Mouse (Mus musculus) liver, embryonic 11.5 days (tissue): Measurements from ENCODE around the gene Gdf3. TPM values are rescaled to one million over a fixed set of nuclear protein-coding genes. Genes with fewer than 3 reads are reported as not detected.

Experiments used
- ATAC-seq: fragments of 200-750 bp; cut with Nextera tagmentation; replicated peaks from 2 replicates; pipeline ENCODE4 v1.8.0; 2017; ENCODE audit warnings: moderate number of reproducible peaks, mild to moderate bottlenecking, moderate TSS enrichment, moderate library complexity; ENCODE audit not compliant: low FRiP score
- DNase-seq: peaks from one replicate; pipeline ENCODE4 v3.0.0-alpha.2; 2017; ENCODE audit warnings: low spot score
- H3K27ac ChIP-seq: fragments of 300-500 bp; sonication (generic); 2 replicates; pipeline ENCODE4 v1.5.1; 2014; ENCODE audit warnings: mild to moderate bottlenecking, low read depth, low read length, control low read depth
- H3K27me3 ChIP-seq: fragments of 300-500 bp; sonication (generic); replicated peaks from 2 replicates; pipeline ENCODE4 v1.6.1; 2014; ENCODE audit warnings: low read length, mixed read lengths; ENCODE audit not compliant: control insufficient read depth, insufficient read depth
- H3K36me3 ChIP-seq: fragments of 300-500 bp; sonication (generic); 2 replicates; pipeline ENCODE4 v1.6.1; 2014; ENCODE audit warnings: mild to moderate bottlenecking, low read length, moderate library complexity, mixed read lengths; ENCODE audit not compliant: control insufficient read depth, insufficient read depth
- H3K4me1 ChIP-seq: fragments of 300-500 bp; sonication (generic); replicated peaks from 2 replicates; pipeline ENCODE4 v1.6.1; 2014; ENCODE audit warnings: low read length, mixed read lengths; ENCODE audit not compliant: control insufficient read depth, insufficient read depth
- H3K4me2 ChIP-seq: fragments of 300-500 bp; sonication (generic); 2 replicates; pipeline ENCODE4 v1.6.1; 2014; ENCODE audit warnings: mild to moderate bottlenecking, control low read depth, moderate library complexity
- H3K4me3 ChIP-seq: fragments of 300-500 bp; sonication (generic); 2 replicates; pipeline ENCODE4 v1.5.1; 2014; ENCODE audit warnings: low read depth, low read length, control low read depth
- H3K9ac ChIP-seq: fragments of 300-500 bp; sonication (generic); 2 replicates; pipeline ENCODE4 v1.6.1; 2014; ENCODE audit warnings: low read depth, low read length, control low read depth
- H3K9me3 ChIP-seq: fragments of 300-500 bp; sonication (generic); 2 replicates; pipeline ENCODE4 v1.6.1; 2016; ENCODE audit warnings: low read length, inconsistent platforms, mixed read lengths; ENCODE audit not compliant: control insufficient read depth
- WGBS: fragments of 180-500 bp; shearing (Covaris S2); extraction: QIAGEN DNeasy Blood & Tissue Kit; methylation state at CpG from one replicate; pipeline ENCODE4 v1.1.7; 2014; 5-methylcytosine and 5-hydroxymethylcytosine counted together
- polyA plus RNA-seq: library from polyadenylated mRNA; unstranded; fragments of >200 nt; fragmentation: Nextera tagmentation; extraction: Ambion mirVana; gene quantifications from 2 replicates; pipeline ENCODE4 v1.2.1, GENCODE M21; 2014

The Gdf3 gene
- polyA plus RNA-seq, 1 experiment from 2014 or later: 14.6 TPM

GRCm38 (mm10) chr6:122612426-122612825 is 2.5 kb upstream of the Gdf3 start:
- 70% methylated on average over 4 of the region's 4 CpGs for WGBS
- Histone ChIP-seq H3K9me3 (no peaks in the 10 kb centered on the region), H3K4me2 (no peak overlapping the region), H3K27ac (no peak overlapping the region), H3K4me3 (no peak overlapping the region), H3K9ac (no peak overlapping the region), H3K4me1 (peaks cover 6% of the 10 kb centered on the region), H3K36me3 (no peaks in the 10 kb centered on the region), H3K27me3 (no peaks in the 10 kb centered on the region)
- DNase-seq: no peak
- ATAC-seq: no peak

GRCm38 (mm10) chr6:122609377-122609728 is 534 bp downstream of the Gdf3 start:
- Histone ChIP-seq H3K4me3 (peak overlapping the region; percentile 28; the same call in 1 of the 2 replicates), H3K36me3 (no peaks in the 10 kb centered on the region), H3K4me2 (peak overlapping the region; percentile 58), H3K27me3 (no peaks in the 10 kb centered on the region), H3K9me3 (no peaks in the 10 kb centered on the region), H3K9ac (peak overlapping the region; percentile 62), H3K27ac (peak overlapping the region; percentile 59), H3K4me1 (peaks cover 6% of the 10 kb centered on the region)
- WGBS: 26% methylated on average over 9 of the region's 9 CpGs
- DNase-seq: peak; percentile 40
- peak; percentile 68 for ATAC-seq

- no peak overlapping the region for H3K27ac ChIP-seq
- WGBS: 77% methylated on average over 10 of the region's 10 CpGs
- peak overlapping the region; percentile 28; the same call in 1 of the 2 replicates for H3K4me3 ChIP-seq
- no peaks in the 10 kb centered on the region for H3K36me3 ChIP-seq
- H3K4me2 ChIP-seq: peak overlapping the region; percentile 58
- H3K9me3 ChIP-seq: no peaks in the 10 kb centered on the region
- peak overlapping the region; percentile 62 for H3K9ac ChIP-seq
- DNase-seq: no peak
- ATAC-seq: no peak
- H3K27me3 ChIP-seq: no peaks in the 10 kb centered on the region
- H3K4me1 ChIP-seq: peaks cover 6% of the 10 kb centered on the region
Measured at GRCm38 (mm10) chr6:122608434-122609376, 1.2 kb downstream of the Gdf3 start.

GRCm38 (mm10) chr6:122607700-122608099 is 2.2 kb downstream of the Gdf3 start:
- Histone ChIP-seq H3K27me3 (no peaks in the 10 kb centered on the region), H3K36me3 (no peaks in the 10 kb centered on the region), H3K4me1 (peaks cover 6% of the 10 kb centered on the region), H3K9ac (no peak overlapping the region), H3K4me3 (no peak overlapping the region), H3K27ac (no peak overlapping the region), H3K9me3 (no peaks in the 10 kb centered on the region), H3K4me2 (peak overlapping the region; percentile 58; the same call in 1 of the 2 replicates)
- ATAC-seq (no peak), DNase-seq (no peak)
- WGBS: 81% methylated on average over 12 of the region's 12 CpGs

GRCm38 (mm10) chr6:122606661-122607060 is 3.2 kb downstream of the Gdf3 start:
- DNase-seq (no peak), ATAC-seq (no peak)
- Histone ChIP-seq H3K9ac (no peak overlapping the region), H3K27me3 (no peaks in the 10 kb centered on the region), H3K4me3 (no peak overlapping the region), H3K27ac (no peak overlapping the region), H3K4me1 (peaks cover 6% of the 10 kb centered on the region), H3K36me3 (no peaks in the 10 kb centered on the region), H3K9me3 (no peaks in the 10 kb centered on the region), H3K4me2 (no peak overlapping the region)
- WGBS: 93% methylated on average over 11 of the region's 11 CpGs

- Histone ChIP-seq H3K4me1 (peaks cover 6% of the 10 kb centered on the region), H3K36me3 (no peaks in the 10 kb centered on the region), H3K27me3 (no peaks in the 10 kb centered on the region), H3K27ac (no peak overlapping the region), H3K4me3 (no peak overlapping the region), H3K9ac (no peak overlapping the region), H3K4me2 (no peak overlapping the region), H3K9me3 (no peaks in the 10 kb centered on the region)
- no peak for DNase-seq
- ATAC-seq: no peak
- WGBS: 80% methylated on average over 8 of the region's 8 CpGs
Measured at GRCm38 (mm10) chr6:122605483-122605882, 4.4 kb downstream of the Gdf3 start.

- Histone ChIP-seq H3K36me3 (no peaks in the 10 kb centered on the region), H3K9me3 (no peaks in the 10 kb centered on the region), H3K4me3 (no peak overlapping the region), H3K27ac (no peak overlapping the region), H3K27me3 (no peaks in the 10 kb centered on the region), H3K4me1 (peaks cover 3% of the 10 kb centered on the region; the same call in 1 of the 2 replicates), H3K4me2 (no peak overlapping the region), H3K9ac (no peak overlapping the region)
- no peak for ATAC-seq
- DNase-seq: no peak
Measured at GRCm38 (mm10) chr6:122604260-122604659, 5.6 kb downstream of the Gdf3 start.

GRCm38 (mm10) chr6:122602992-122603322 is 6.9 kb downstream of the Gdf3 start:
- Histone ChIP-seq H3K27me3 (no peaks in the 10 kb centered on the region), H3K4me3 (peak overlapping the region; percentile 59), H3K36me3 (no peaks in the 10 kb centered on the region), H3K27ac (peak overlapping the region; percentile 58; the same call in 1 of the 2 replicates), H3K9ac (peak overlapping the region; percentile 68; the same call in 1 of the 2 replicates), H3K4me1 (no peaks in the 10 kb centered on the region), H3K4me2 (peak overlapping the region; percentile 81), H3K9me3 (no peaks in the 10 kb centered on the region)
- WGBS: 8% methylated on average over 1 of the region's 1 CpGs
- DNase-seq: no peak
- ATAC-seq: no peak
